16 mouse cellular contexts compared by ENCODE assay signal in the genomic region with DNA sequence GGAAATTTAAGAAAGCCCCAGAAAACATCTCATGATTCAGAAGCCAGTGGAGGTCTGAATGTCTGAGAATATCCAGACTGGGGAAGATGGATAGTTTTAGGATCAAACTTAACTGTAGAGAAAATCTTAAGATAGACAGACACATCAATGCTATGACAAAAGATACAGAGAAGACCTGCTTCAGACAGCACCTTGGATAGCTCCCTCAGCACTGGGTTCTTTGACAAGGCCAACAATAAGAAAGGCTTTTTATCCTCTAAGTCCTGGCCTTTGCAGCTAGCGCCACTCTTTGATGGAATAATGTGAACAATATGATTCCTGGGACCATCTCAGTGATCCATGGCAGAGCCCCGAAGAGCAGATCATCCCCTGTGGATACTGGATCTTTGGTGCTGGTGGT. TPM values are rescaled to one million over a fixed set of nuclear protein-coding genes. Genes with fewer than 3 reads are reported as not detected.
DNase-seq lines count a peak whose midpoint lies in the region; ATAC-seq lines count a peak whose summit lies in the region.
"Had no signal": no experiment of that assay in that cellular context is flagged by ENCODE, and none has a peak within 500 bp of the region (broad histone marks: within the 10 kb centered on the region; RNA-seq: fewer than 3 reads in every experiment).

No protein-coding gene starts in this region.

- WGBS in embryonic facial prominence, embryonic 14.5 days, result 47% methylated on average over 2 of the region's 2 CpGs

- H3K4me3 ChIP-seq in embryonic facial prominence, embryonic 14.5 days (ENCODE audit: low read depth, low read length), result no peak overlapping the region
- H3K4me3 ChIP-seq: hindbrain, embryonic 10.5 days; liver, embryonic 13.5 days; midbrain, embryonic 15.5 days had no signal

- H3K9me3 ChIP-seq in embryonic facial prominence, embryonic 14.5 days (ENCODE audit: control insufficient read depth, low read length), result no peaks in the 10 kb centered on the region
- H3K9me3 ChIP-seq: hindbrain, embryonic 10.5 days; liver, embryonic 13.5 days; midbrain, embryonic 15.5 days had no signal

- no peak overlapping the region for H3K27ac ChIP-seq in embryonic facial prominence, embryonic 14.5 days (replicated peaks; ENCODE audit: low read depth, low read length)
- H3K27ac ChIP-seq: hindbrain, embryonic 10.5 days; liver, embryonic 13.5 days; midbrain, embryonic 15.5 days had no signal

- no peak overlapping the region for H3K4me2 ChIP-seq in embryonic facial prominence, embryonic 14.5 days (ENCODE audit: low read depth, low read length)
- H3K4me2 ChIP-seq: liver, embryonic 13.5 days; midbrain, embryonic 15.5 days had no signal

- peak; percentile 50 for DNase-seq in embryo, embryonic 10 days (ENCODE audit: low spot score)
- no peak for DNase-seq in embryo, embryonic 9.5 days (ENCODE audit: extremely low spot score)
- DNase-seq in 3T3-L1 (ENCODE audit: low read depth, low spot score) (peak; percentile 60), NIH3T3 (ENCODE audit: low read depth) (peak; percentile 66)
- DNase-seq in embryonic facial prominence, embryonic 14.5 days (ENCODE audit: low spot score), result peak; percentile 58
- no peak for DNase-seq in thymus, postnatal 10 days (ENCODE audit: low spot score in 2 of 2)
- DNase-seq in urinary bladder, postnatal 10 days (ENCODE audit: low spot score), result no peak
- DNase-seq: adrenal gland, postnatal 25 days; B cell, adult 2 months; cerebellum, adult 8-10 months; kidney, adult 8-10 months; liver, embryonic 13.5 days; right cerebral cortex, postnatal 25 days had no signal

- ATAC-seq in embryonic facial prominence, embryonic 14.5 days (ENCODE audit: low read depth), result no peak
- ATAC-seq: forebrain, embryonic 14.5 days; midbrain, embryonic 15.5 days had no signal

- no peaks in the 10 kb centered on the region; the same call in 1 of the 2 replicates for H3K27me3 ChIP-seq in embryonic facial prominence, embryonic 14.5 days (replicated peaks; ENCODE audit: control insufficient read depth, insufficient read depth, low read length)
- H3K27me3 ChIP-seq: liver, embryonic 13.5 days; midbrain, embryonic 15.5 days had no signal

- no peaks in the 10 kb centered on the region for H3K4me1 ChIP-seq in embryonic facial prominence, embryonic 14.5 days (ENCODE audit: control insufficient read depth, insufficient read depth, low read length)
- H3K4me1 ChIP-seq: hindbrain, embryonic 10.5 days; liver, embryonic 13.5 days; midbrain, embryonic 15.5 days had no signal

- no peak overlapping the region for H3K9ac ChIP-seq in embryonic facial prominence, embryonic 14.5 days (ENCODE audit: low read depth, low read length)
- H3K9ac ChIP-seq: liver, embryonic 13.5 days; midbrain, embryonic 15.5 days had no signal

- H3K36me3 ChIP-seq in embryonic facial prominence, embryonic 14.5 days (ENCODE audit: control insufficient read depth, insufficient read depth, low read length), result no peaks in the 10 kb centered on the region
- H3K36me3 ChIP-seq: hindbrain, embryonic 10.5 days; liver, embryonic 13.5 days; midbrain, embryonic 15.5 days had no signal

RNA-seq across cellular contexts. Expression of a gene that starts 52.3 kb away (rescaled TPM):
- polyA plus RNA-seq in embryonic facial prominence, embryonic 14.5 days (2014; fragmentation: Nextera tagmentation; extraction: Ambion mirVana), result 5.6 and 7.5 TPM in 2 replicates

Comparison
In these comparisons a context has a peak if more than half of its experiments do, and no peak if none do; other contexts are left out.
1. DNase-seq: peak in embryo, embryonic 10 days (single experiment), 3T3-L1 (single experiment), NIH3T3 (single experiment) and embryonic facial prominence, embryonic 14.5 days (single experiment); none in embryo, embryonic 9.5 days (single experiment), thymus, postnatal 10 days (0 of 2) and urinary bladder, postnatal 10 days (single experiment).